Mouse (Mus musculus) heart, postnatal 0 days (tissue): ENCODE data around the gene Gprin3. TPM values are rescaled to one million over a fixed set of nuclear protein-coding genes. Genes with fewer than 3 reads are reported as not detected.
"Not testable (repeated sequence)": the region's sequence is repeated elsewhere in the genome, so short reads cannot be mapped to it uniquely, and the experiment has no call there.

Source experiments
- ATAC-seq: fragments of 200-750 bp; cut with Nextera tagmentation; 2 replicates; pipeline ENCODE4 v1.8.0; 2017; ENCODE audit warnings: low read depth, moderate number of reproducible peaks, moderate library complexity; ENCODE audit not compliant: insufficient read depth
- DNase-seq: peaks from one replicate; pipeline ENCODE4 v3.0.0-alpha.2; 2016; ENCODE audit warnings: low spot score
- H3K27ac ChIP-seq: fragments of 300-500 bp; sonication (generic); 2 replicates; pipeline ENCODE4 v1.5.1; 2014; ENCODE audit warnings: low read depth, mild to moderate bottlenecking
- H3K27me3 ChIP-seq: fragments of 300-500 bp; sonication (generic); 2 replicates; pipeline ENCODE4 v1.6.1; 2014; ENCODE audit warnings: low read length, mixed read lengths; ENCODE audit not compliant: control insufficient read depth, insufficient read depth
- H3K36me3 ChIP-seq: fragments of 300-500 bp; sonication (generic); replicated peaks from 2 replicates; pipeline ENCODE4 v1.6.1; 2014; ENCODE audit warnings: low read length, mixed read lengths; ENCODE audit not compliant: control insufficient read depth, insufficient read depth
- H3K4me1 ChIP-seq: fragments of 300-500 bp; sonication (generic); 2 replicates; pipeline ENCODE4 v1.6.1; 2014; ENCODE audit warnings: antibody characterized with exemption; ENCODE audit not compliant: control insufficient read depth, insufficient read depth
- H3K4me2 ChIP-seq: fragments of 300-500 bp; sonication (generic); 2 replicates; pipeline ENCODE4 v1.6.1; 2014; ENCODE audit warnings: low read depth, mild to moderate bottlenecking, low read length, moderate library complexity
- H3K4me3 ChIP-seq: fragments of 300-500 bp; sonication (generic); 2 replicates; pipeline ENCODE4 v1.5.1; 2014; ENCODE audit warnings: low read depth, low read length
- H3K9ac ChIP-seq: fragments of 300-500 bp; sonication (generic); replicated peaks from 2 replicates; pipeline ENCODE4 v1.6.1; 2014; ENCODE audit warnings: low read depth, low read length, mixed read lengths
- H3K9me3 ChIP-seq: fragments of 300-500 bp; sonication (generic); replicated peaks from 2 replicates; pipeline ENCODE4 v1.6.1; 2016; ENCODE audit warnings: low read length; ENCODE audit not compliant: control insufficient read depth
- CTCF ChIP-seq: IDR thresholded peaks from 2 replicates; pipeline ENCODE4 v1.5.1; 2016; ENCODE audit warnings: antibody characterized with exemption, control low read depth, low read depth
- EP300 ChIP-seq: IDR thresholded peaks from 2 replicates; pipeline ENCODE4 v1.6.1; 2016; ENCODE audit warnings: antibody characterized with exemption, low read depth
- WGBS: fragments of 180-500 bp; shearing (Covaris S2); extraction: QIAGEN DNeasy Blood & Tissue Kit; methylation state at CpG from one replicate; pipeline ENCODE4 v1.1.7; 2014; 5-methylcytosine and 5-hydroxymethylcytosine counted together
- polyA plus RNA-seq: library from polyadenylated mRNA; unstranded; fragments of >200 nt; fragmentation: Nextera tagmentation; extraction: Ambion mirVana; gene quantifications from 2 replicates; pipeline ENCODE4 v1.2.1, GENCODE M21; 2015
- total RNA-seq: library from RNA; depleted of rRNA; stranded (reverse); fragments of >200 nt; gene quantifications from 2 replicates; pipeline ENCODE4 v1.2.3, GENCODE M21; 2014; ENCODE audit warnings: low replicate concordance

Gene Gprin3
- total and polyA plus RNA-seq, 2 experiments from 2014 or later: 2.0 to 2.9 TPM

GRCm38 (mm10) chr6:59341146-59341545, 84.9 kb downstream of the Gprin3 start:
- 76% methylated on average over 1 of the region's 1 CpGs for WGBS
- H3K9ac ChIP-seq: no peak overlapping the region
- no peaks in the 10 kb centered on the region for H3K36me3 ChIP-seq
- H3K9me3 ChIP-seq: no peaks in the 10 kb centered on the region
- no peaks in the 10 kb centered on the region for H3K27me3 ChIP-seq
- DNase-seq: no peak
- no peaks in the 10 kb centered on the region for H3K4me1 ChIP-seq
- no peak overlapping the region for H3K4me2 ChIP-seq
- H3K27ac ChIP-seq: no peak overlapping the region
- no peak for TF ChIP-seq EP300
- no peak for TF ChIP-seq CTCF
- no peak overlapping the region for H3K4me3 ChIP-seq
- ATAC-seq: no peak

GRCm38 (mm10) chr6:59328297-59328696, 97.8 kb downstream of the Gprin3 start:
- H3K4me3 ChIP-seq: no peak overlapping the region
- no peak for TF ChIP-seq CTCF
- TF ChIP-seq EP300: no peak
- H3K9me3 ChIP-seq: no peaks in the 10 kb centered on the region
- no peak for ATAC-seq
- no peaks in the 10 kb centered on the region for H3K27me3 ChIP-seq
- no peaks in the 10 kb centered on the region for H3K4me1 ChIP-seq
- DNase-seq: no peak
- H3K9ac ChIP-seq: no peak overlapping the region
- 67% methylated on average over 1 of the region's 1 CpGs for WGBS
- no peak overlapping the region for H3K4me2 ChIP-seq
- no peaks in the 10 kb centered on the region for H3K36me3 ChIP-seq
- H3K27ac ChIP-seq: no peak overlapping the region

DNA sequence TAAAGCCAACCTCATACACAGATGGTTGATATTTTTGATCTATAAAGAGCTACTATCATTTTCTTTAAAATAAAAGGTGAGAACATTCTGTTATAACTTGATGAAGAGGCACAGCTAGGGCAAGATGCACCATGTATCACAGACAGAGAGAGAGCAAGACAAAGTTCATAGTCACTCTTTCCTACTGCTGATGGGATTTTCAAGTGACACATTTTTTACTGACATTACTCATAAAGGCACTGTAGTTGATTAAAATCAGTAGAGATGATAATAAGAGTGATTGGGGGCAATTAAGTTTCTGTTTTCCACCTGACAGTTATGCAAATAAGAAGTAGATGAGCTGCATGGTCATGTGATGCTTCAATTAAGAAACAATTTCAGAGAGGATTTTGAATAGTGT, 110.2 kb downstream of the Gprin3 start:
- ATAC-seq: no peak
- DNase-seq: no peak
- H3K4me3 ChIP-seq: no peak overlapping the region
- H3K4me1 ChIP-seq: no peaks in the 10 kb centered on the region
- no peaks in the 10 kb centered on the region for H3K9me3 ChIP-seq
- H3K36me3 ChIP-seq: no peaks in the 10 kb centered on the region
- TF ChIP-seq CTCF (no peak), EP300 (no peak)
- no peak overlapping the region for H3K9ac ChIP-seq
- H3K4me2 ChIP-seq: no peak overlapping the region
- no peak overlapping the region for H3K27ac ChIP-seq
- H3K27me3 ChIP-seq: no peaks in the 10 kb centered on the region

GRCm38 (mm10) chr6:59315090-59315489, 111.0 kb downstream of the Gprin3 start:
- no peak for DNase-seq
- no peak for ATAC-seq

GRCm38 (mm10) chr6:59313162-59313561, 112.9 kb downstream of the Gprin3 start:
- H3K4me1 ChIP-seq: no peaks in the 10 kb centered on the region
- H3K27me3 ChIP-seq: no peaks in the 10 kb centered on the region
- no peak overlapping the region for H3K4me2 ChIP-seq
- no peak overlapping the region for H3K4me3 ChIP-seq
- H3K9ac ChIP-seq: no peak overlapping the region
- no peaks in the 10 kb centered on the region for H3K36me3 ChIP-seq
- DNase-seq (no peak), ATAC-seq (no peak)
- TF ChIP-seq EP300 (no peak), CTCF (no peak)
- 54% methylated on average over 2 of the region's 2 CpGs for WGBS
- no peaks in the 10 kb centered on the region for H3K9me3 ChIP-seq
- no peak overlapping the region for H3K27ac ChIP-seq

More at GRCm38 (mm10) chr6:59315090-59315489, 111.0 kb downstream of the Gprin3 start:
- Histone ChIP-seq H3K27me3 (no peaks in the 10 kb centered on the region), H3K9me3 (no peaks in the 10 kb centered on the region), H3K4me1 (no peaks in the 10 kb centered on the region), H3K27ac (no peak overlapping the region), H3K4me2 (no peak overlapping the region), H3K4me3 (no peak overlapping the region), H3K9ac (no peak overlapping the region), H3K36me3 (no peaks in the 10 kb centered on the region)
- TF ChIP-seq EP300: no peak
- TF ChIP-seq CTCF: no peak

- WGBS: 94% methylated on average over 2 of the region's 2 CpGs
- ATAC-seq (no peak), DNase-seq (no peak)
- H3K4me2 ChIP-seq: no peak overlapping the region
- no peaks in the 10 kb centered on the region for H3K9me3 ChIP-seq
- no peak overlapping the region for H3K9ac ChIP-seq
- no peak overlapping the region for H3K4me3 ChIP-seq
- TF ChIP-seq CTCF (no peak), EP300 (no peak)
- no peaks in the 10 kb centered on the region for H3K27me3 ChIP-seq
- H3K27ac ChIP-seq: no peak overlapping the region
- no peaks in the 10 kb centered on the region for H3K4me1 ChIP-seq
- H3K36me3 ChIP-seq: no peaks in the 10 kb centered on the region
These were observed 114.9 kb downstream of the Gprin3 start for GRCm38 (mm10) chr6:59311241-59311640.

GRCm38 (mm10) chr6:59304235-59304942, 121.7 kb downstream of the Gprin3 start:
- not testable (repeated sequence) for H3K27ac ChIP-seq, H3K9me3 ChIP-seq, DNase-seq, H3K9ac ChIP-seq, H3K4me2 ChIP-seq, H3K4me3 ChIP-seq, H3K36me3 ChIP-seq, ATAC-seq, H3K4me1 ChIP-seq, H3K27me3 ChIP-seq
- WGBS: 94% methylated on average over 2 of the region's 2 CpGs
